Comparison of ENCODE assay signal across 25 mouse cellular contexts in genomic region chr5:66699911-66700310, GRCm38 (mm10). TPM values are rescaled to one million over a fixed set of nuclear protein-coding genes. Genes with fewer than 3 reads are reported as not detected.
DNase-seq lines count a peak whose midpoint lies in the region; ATAC-seq lines count a peak whose summit lies in the region.
"Had no signal": no experiment of that assay in that cellular context is flagged by ENCODE, and none has a peak within 500 bp of the region (broad histone marks: within the 10 kb centered on the region; RNA-seq: fewer than 3 reads in every experiment).

No protein-coding gene starts in this region.

- no peak overlapping the region for H3K9ac ChIP-seq in intestine, embryonic 15.5 days
- H3K9ac ChIP-seq in liver, embryonic 11.5 days (ENCODE audit: low read depth, low read length), result no peak overlapping the region
- H3K9ac ChIP-seq: forebrain, embryonic 13.5 days; heart, embryonic 15.5 days; liver, embryonic 14.5 days; midbrain, embryonic 15.5 days; neural tube, embryonic 12.5 days had no signal

- 19% methylated on average over 6 of the region's 6 CpGs for WGBS in limb, embryonic 10.5 days
- WGBS in intestine, embryonic 15.5 days, result 44% methylated on average over 6 of the region's 6 CpGs
- WGBS in liver, embryonic 11.5 days, result 59% methylated on average over 6 of the region's 6 CpGs

- no peak overlapping the region for H3K4me2 ChIP-seq in intestine, embryonic 15.5 days (replicated peaks)
- no peak overlapping the region for H3K4me2 ChIP-seq in liver, embryonic 11.5 days
- H3K4me2 ChIP-seq: forebrain, embryonic 13.5 days; heart, embryonic 15.5 days; midbrain, embryonic 15.5 days; neural tube, embryonic 12.5 days had no signal

- DNase-seq in lung, adult 18-20 months, result peak; percentile 23 to 43
- DNase-seq in lung, postnatal 25 days (ENCODE audit: low spot score), result no peak
- peak; percentile 42 for DNase-seq in embryo, embryonic 9.5 days (ENCODE audit: extremely low spot score)
- peak; percentile 55 for DNase-seq in limb, embryonic 10.5 days (ENCODE audit: low spot score)
- peak; percentile 58 for DNase-seq in lung, postnatal 14 days
- DNase-seq in retina, postnatal 1 day, result no peak
- no peak for DNase-seq in liver, embryonic 11.5 days (ENCODE audit: low spot score)
- DNase-seq: B cell, adult 2 months; cerebellum, adult 11 months; cerebellum, postnatal 14 days; heart, adult 2 months; heart, postnatal 36 days; kidney, adult 9 months; kidney, postnatal 36 days had no signal

- ATAC-seq in intestine, embryonic 15.5 days, result no peak
- no peak for ATAC-seq in liver, embryonic 11.5 days (replicated peaks; ENCODE audit: low FRiP score)
- ATAC-seq: forebrain, embryonic 13.5 days; hindbrain, embryonic 16.5 days; intestine, embryonic 16.5 days; midbrain, embryonic 15.5 days; Patski had no signal

- no peaks in the 10 kb centered on the region for H3K9me3 ChIP-seq in limb, embryonic 10.5 days (replicated peaks)
- no peaks in the 10 kb centered on the region for H3K9me3 ChIP-seq in intestine, embryonic 15.5 days
- H3K9me3 ChIP-seq in liver, embryonic 11.5 days (ENCODE audit: control insufficient read depth, low read length), result no peaks in the 10 kb centered on the region
- H3K9me3 ChIP-seq: forebrain, embryonic 13.5 days; heart, embryonic 15.5 days; midbrain, embryonic 15.5 days; neural tube, embryonic 12.5 days had no signal

- no peak overlapping the region for H3K4me3 ChIP-seq in limb, embryonic 10.5 days
- no peak overlapping the region for H3K4me3 ChIP-seq in intestine, embryonic 15.5 days (replicated peaks)
- H3K4me3 ChIP-seq in liver, embryonic 11.5 days (ENCODE audit: low read depth, low read length), result no peak overlapping the region
- H3K4me3 ChIP-seq: forebrain, embryonic 13.5 days; heart, adult 2 months; heart, embryonic 15.5 days; midbrain, embryonic 15.5 days; neural tube, embryonic 12.5 days had no signal

- peaks cover 20% of the 10 kb centered on the region for H3K4me1 ChIP-seq in limb, embryonic 10.5 days
- peaks cover 8% of the 10 kb centered on the region; the same call in 1 of the 2 replicates for H3K4me1 ChIP-seq in intestine, embryonic 15.5 days (replicated peaks)
- H3K4me1 ChIP-seq in liver, embryonic 11.5 days (replicated peaks; ENCODE audit: control insufficient read depth, insufficient read depth, low read length), result 0 out of 2 replicates have a peak, but pooled peaks cover 7% of the 10 kb centered on the region
- H3K4me1 ChIP-seq: neural tube, embryonic 12.5 days had no signal

- no peaks in the 10 kb centered on the region for H3K27me3 ChIP-seq in limb, embryonic 10.5 days (ENCODE audit: low read depth, poor library complexity, severe bottlenecking)
- H3K27me3 ChIP-seq in intestine, embryonic 15.5 days (replicated peaks), result no peaks in the 10 kb centered on the region
- no peaks in the 10 kb centered on the region for H3K27me3 ChIP-seq in liver, embryonic 11.5 days (replicated peaks; ENCODE audit: control insufficient read depth, insufficient read depth, low read length)
- H3K27me3 ChIP-seq: CH12.LX; forebrain, embryonic 13.5 days; midbrain, embryonic 15.5 days; neural tube, embryonic 12.5 days; Patski had no signal

- H3K36me3 ChIP-seq in limb, embryonic 10.5 days, result no peaks in the 10 kb centered on the region
- no peaks in the 10 kb centered on the region for H3K36me3 ChIP-seq in intestine, embryonic 15.5 days
- H3K36me3 ChIP-seq in liver, embryonic 11.5 days (ENCODE audit: control insufficient read depth, insufficient read depth, low read length), result no peaks in the 10 kb centered on the region
- H3K36me3 ChIP-seq: G1E; heart, embryonic 15.5 days; midbrain, embryonic 15.5 days; neural tube, embryonic 12.5 days had no signal

- H3K27ac ChIP-seq in limb, embryonic 10.5 days, result peak overlapping the region; percentile 80
- no peak overlapping the region for H3K27ac ChIP-seq in intestine, embryonic 15.5 days
- no peak overlapping the region for H3K27ac ChIP-seq in liver, embryonic 11.5 days (ENCODE audit: low read depth, low read length)
- H3K27ac ChIP-seq: forebrain, embryonic 13.5 days; heart, adult 2 months; heart, embryonic 15.5 days; liver, embryonic 14.5 days; midbrain, embryonic 15.5 days; neural tube, embryonic 12.5 days had no signal

RNA-seq across cellular contexts. Expression of gene Uchl1, which starts 24.0 kb away (rescaled TPM):
- 25.7 and 33.5 TPM in 2 replicates for polyA plus RNA-seq in limb, embryonic 10.5 days (2016; fragmentation: Nextera tagmentation; extraction: Ambion mirVana)
- polyA plus RNA-seq in intestine, embryonic 15.5 days (2015; fragmentation: Nextera tagmentation; extraction: Ambion mirVana), result 89.5 and 95.7 TPM in 2 replicates
- 11.3 and 14.0 TPM in 2 replicates for polyA plus RNA-seq in liver, embryonic 11.5 days (2014; fragmentation: Nextera tagmentation; extraction: Ambion mirVana)
- polyA plus RNA-seq: G1E had no signal

RNA-seq across cellular contexts. Expression of gene Limch1, which starts 45.7 kb away (rescaled TPM):
- 21.8 and 28.9 TPM in 2 replicates for polyA plus RNA-seq in limb, embryonic 10.5 days (2016; fragmentation: Nextera tagmentation; extraction: Ambion mirVana)
- 11.3 and 11.7 TPM in 2 replicates for polyA plus RNA-seq in intestine, embryonic 15.5 days (2015; fragmentation: Nextera tagmentation; extraction: Ambion mirVana)
- 11.6 and 13.4 TPM in 2 replicates for polyA plus RNA-seq in liver, embryonic 11.5 days (2014; fragmentation: Nextera tagmentation; extraction: Ambion mirVana)
- polyA plus RNA-seq: G1E had no signal

Comparison
In these comparisons a context has a peak if more than half of its experiments do, and no peak if none do; other contexts are left out.
1. DNase-seq: peak in lung, adult 18-20 months (2 of 2), embryo, embryonic 9.5 days (single experiment), limb, embryonic 10.5 days (single experiment) and lung, postnatal 14 days (single experiment); none in lung, postnatal 25 days (single experiment), retina, postnatal 1 day (single experiment) and liver, embryonic 11.5 days (single experiment).